Mouse (Mus musculus) midbrain, postnatal 0 days (tissue): Measurements from ENCODE around the gene Tomm40l. TPM values are rescaled to one million over a fixed set of nuclear protein-coding genes. Genes with fewer than 3 reads are reported as not detected.

Experiments
- ATAC-seq: fragments of 200-750 bp; cut with Nextera tagmentation; 2 replicates; pipeline ENCODE4 v1.8.0; 2017; ENCODE audit warnings: moderate number of reproducible peaks, mild to moderate bottlenecking, moderate TSS enrichment, moderate library complexity; ENCODE audit not compliant: low FRiP score
- DNase-seq: peaks from one replicate; pipeline ENCODE4 v3.0.0-alpha.2; 2015; ENCODE audit warnings: low spot score
- H3K27ac ChIP-seq: fragments of 300-500 bp; sonication (generic); 2 replicates; pipeline ENCODE4 v1.5.1; 2014; ENCODE audit warnings: low read depth, mild to moderate bottlenecking, low read length, mixed read lengths
- H3K27me3 ChIP-seq: fragments of 300-500 bp; sonication (generic); 2 replicates; pipeline ENCODE4 v1.6.1; 2014; ENCODE audit warnings: low read length, control low read depth, mixed read lengths; ENCODE audit not compliant: insufficient read depth
- H3K36me3 ChIP-seq: fragments of 300-500 bp; sonication (generic); 2 replicates; pipeline ENCODE4 v1.6.1; 2014; ENCODE audit warnings: low read length, control low read depth, mixed read lengths; ENCODE audit not compliant: insufficient read depth
- H3K4me1 ChIP-seq: fragments of 300-500 bp; sonication (generic); 2 replicates; pipeline ENCODE4 v1.6.1; 2014; ENCODE audit warnings: mild to moderate bottlenecking, control low read depth, antibody characterized with exemption, low read length, mixed read lengths; ENCODE audit not compliant: insufficient read depth
- H3K4me2 ChIP-seq: fragments of 300-500 bp; sonication (generic); 2 replicates; pipeline ENCODE4 v1.6.1; 2014; ENCODE audit warnings: low read depth, mild to moderate bottlenecking, low read length, mixed read lengths; ENCODE audit not compliant: poor library complexity, severe bottlenecking
- H3K4me3 ChIP-seq: fragments of 300-500 bp; sonication (generic); 2 replicates; pipeline ENCODE4 v1.5.1; 2014; ENCODE audit warnings: low read depth, mild to moderate bottlenecking, low read length, moderate library complexity
- H3K9ac ChIP-seq: fragments of 300-500 bp; sonication (generic); replicated peaks from 2 replicates; pipeline ENCODE4 v1.6.1; 2014; ENCODE audit warnings: mild to moderate bottlenecking, low read length, moderate library complexity, mixed read lengths; ENCODE audit not compliant: poor library complexity, severe bottlenecking
- H3K9me3 ChIP-seq: fragments of 300-500 bp; sonication (generic); 2 replicates; pipeline ENCODE4 v1.6.1; 2016; ENCODE audit warnings: low read length, control low read depth
- CTCF ChIP-seq: IDR thresholded peaks from 2 replicates; pipeline ENCODE4 v1.5.1; 2016; ENCODE audit warnings: antibody characterized with exemption, mild to moderate bottlenecking
- WGBS: fragments of 180-500 bp; shearing (Covaris S2); extraction: QIAGEN DNeasy Blood & Tissue Kit; methylation state at CpG from one replicate; pipeline ENCODE4 v1.1.7; 2014; 5-methylcytosine and 5-hydroxymethylcytosine counted together
- polyA plus RNA-seq: library from polyadenylated mRNA; unstranded; fragments of >200 nt; fragmentation: Nextera tagmentation; extraction: Ambion mirVana; gene quantifications from 2 replicates; pipeline ENCODE4 v1.2.1, GENCODE M21; 2015
- total RNA-seq: library from RNA; depleted of rRNA; stranded (reverse); fragments of >200 nt; gene quantifications from 2 replicates; pipeline ENCODE4 v1.2.3, GENCODE M21; 2014; rRNA removed

Tomm40l gene
- total RNA-seq (49.8 and 57.6 TPM in 2 replicates), polyA plus RNA-seq (33.9 and 44.6 TPM in 2 replicates)

DNA sequence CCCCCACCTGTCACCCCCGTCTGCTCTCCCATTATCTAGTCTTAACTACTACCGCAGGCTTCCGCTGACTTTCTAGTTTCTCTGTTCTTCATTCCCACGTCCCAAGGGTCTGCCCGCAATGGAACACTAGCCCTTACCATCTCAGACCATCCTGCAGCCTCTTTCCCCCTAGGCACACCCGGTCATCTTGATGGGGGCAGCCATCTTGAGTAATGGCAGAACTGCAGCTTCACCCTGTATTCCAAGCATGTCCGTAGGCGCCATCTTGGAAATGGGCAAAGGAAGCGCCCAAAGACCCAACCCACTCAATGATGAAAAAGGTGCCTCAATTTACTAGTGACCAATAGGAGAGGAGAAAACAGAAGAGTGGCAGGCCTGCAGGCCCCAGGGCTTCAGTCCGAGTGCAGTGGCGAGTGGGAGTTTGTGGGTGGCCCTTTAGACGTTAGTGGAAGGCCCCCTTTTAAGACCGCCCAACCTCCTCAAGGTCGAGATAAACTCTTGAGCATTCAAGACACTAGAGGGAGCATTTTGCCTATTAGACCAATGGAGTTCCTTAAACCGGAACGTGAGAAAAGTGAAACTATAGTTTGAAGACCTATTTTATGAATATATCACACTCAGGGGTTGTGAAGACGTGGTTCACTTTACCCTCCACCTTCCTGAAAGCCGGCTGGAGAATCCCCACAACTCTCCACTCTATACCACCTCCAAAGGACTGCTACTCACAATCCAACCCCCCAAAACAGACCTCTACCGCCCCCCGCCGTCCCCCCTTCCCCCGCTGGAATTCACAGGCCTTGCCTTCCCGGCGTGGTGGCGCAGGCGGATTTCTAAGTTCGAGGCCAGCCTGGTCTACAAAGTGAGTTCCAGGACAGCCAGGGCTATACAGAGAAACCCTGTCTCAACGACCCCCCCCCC, at the start of gene Tomm40l:
Gene Tomm40l, minus strand, starts transcription at position 277 of the 918 bp plus-strand sequence.
- DNase-seq, result peak; percentile 99
- 2% methylated on average over 28 of the region's 28 CpGs for WGBS
- peak; percentile 84 for TF ChIP-seq CTCF

DNA sequence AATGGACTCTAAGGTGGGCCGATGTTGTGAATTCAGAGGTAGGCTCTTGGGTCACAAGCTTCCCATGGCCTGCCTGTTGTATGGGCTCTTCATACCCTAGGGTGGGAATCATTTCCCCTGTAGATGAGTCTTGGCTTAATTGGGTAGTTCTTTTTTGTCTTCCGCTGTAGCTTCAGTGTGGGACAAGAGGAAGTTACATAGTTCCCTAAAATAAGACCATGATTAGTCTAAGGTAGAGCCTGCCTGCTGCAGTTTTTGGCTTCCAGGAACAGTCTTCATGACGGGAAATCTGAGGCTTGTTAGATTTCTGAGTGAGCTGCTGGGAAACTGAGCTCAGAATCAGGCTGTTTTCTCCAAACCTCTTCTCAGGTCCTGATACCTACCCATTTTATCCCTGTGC, 49.8 kb upstream of the Tomm40l start:
- H3K4me2 ChIP-seq, result peak overlapping the region; percentile 89; the same call in 1 of the 2 replicates
- no peak overlapping the region for H3K4me3 ChIP-seq
- no peaks in the 10 kb centered on the region for H3K9me3 ChIP-seq
- no peak overlapping the region for H3K9ac ChIP-seq
- no peaks in the 10 kb centered on the region for H3K27me3 ChIP-seq
- H3K4me1 ChIP-seq, result peaks cover 9% of the 10 kb centered on the region; the same call in 1 of the 2 replicates
- ATAC-seq, result no peak
- WGBS, result 92% methylated on average over 3 of the region's 3 CpGs
- TF ChIP-seq CTCF, result no peak
- H3K27ac ChIP-seq, result no peak overlapping the region
- DNase-seq, result no peak
- H3K36me3 ChIP-seq, result peaks cover 34% of the 10 kb centered on the region

More for the DNA sequence above, at the start of gene Tomm40l:
- peak within 1 kb of the TSS; percentile 60 for H3K4me3 ChIP-seq
- peak within 1 kb of the TSS; percentile 21; the same call in 1 of the 2 replicates for H3K27ac ChIP-seq
- H3K9me3 ChIP-seq, result no peaks in the 10 kb centered on the region
- H3K36me3 ChIP-seq, result peaks cover 23% of the 10 kb centered on the region; the same call in 1 of the 2 replicates
- H3K27me3 ChIP-seq, result no peaks in the 10 kb centered on the region
- peaks cover 6% of the 10 kb centered on the region for H3K4me1 ChIP-seq
- peak within 1 kb of the TSS; percentile 50 for H3K9ac ChIP-seq
- peak within 1 kb of the TSS; percentile 71 for H3K4me2 ChIP-seq
- peak; percentile 95 for ATAC-seq

DNA sequence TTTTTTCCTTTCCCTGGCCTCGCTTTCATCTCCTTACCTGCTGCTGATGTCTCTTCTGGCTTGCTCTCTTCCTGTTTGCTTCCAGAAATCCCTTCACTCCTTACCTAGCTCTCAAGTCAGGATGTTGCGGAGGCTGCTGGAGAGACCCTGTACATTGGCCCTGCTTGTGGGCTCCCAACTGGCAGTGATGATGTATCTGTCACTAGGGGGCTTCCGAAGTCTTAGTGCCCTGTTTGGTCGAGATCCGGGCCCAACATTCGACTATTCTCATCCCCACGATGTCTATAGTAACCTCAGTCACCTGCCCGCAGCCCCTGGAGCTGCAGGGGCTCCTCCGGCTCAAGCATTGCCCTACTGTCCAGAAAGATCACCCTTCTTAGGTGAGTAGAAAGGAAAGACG, 49.3 kb upstream of the Tomm40l start:
- Histone ChIP-seq H3K4me2 (peak overlapping the region; percentile 89), H3K4me1 (peaks cover 9% of the 10 kb centered on the region; the same call in 1 of the 2 replicates), H3K9ac (0 out of 2 replicates have a peak overlapping the region, but pooled peaks have one; percentile 13), H3K27ac (no peak overlapping the region), H3K36me3 (peaks cover 29% of the 10 kb centered on the region), H3K27me3 (no peaks in the 10 kb centered on the region), H3K9me3 (no peaks in the 10 kb centered on the region), H3K4me3 (no peak overlapping the region)
- 66% methylated on average over 10 of the region's 10 CpGs for WGBS
- no peak for TF ChIP-seq CTCF
- DNase-seq (no peak), ATAC-seq (no peak)

DNA sequence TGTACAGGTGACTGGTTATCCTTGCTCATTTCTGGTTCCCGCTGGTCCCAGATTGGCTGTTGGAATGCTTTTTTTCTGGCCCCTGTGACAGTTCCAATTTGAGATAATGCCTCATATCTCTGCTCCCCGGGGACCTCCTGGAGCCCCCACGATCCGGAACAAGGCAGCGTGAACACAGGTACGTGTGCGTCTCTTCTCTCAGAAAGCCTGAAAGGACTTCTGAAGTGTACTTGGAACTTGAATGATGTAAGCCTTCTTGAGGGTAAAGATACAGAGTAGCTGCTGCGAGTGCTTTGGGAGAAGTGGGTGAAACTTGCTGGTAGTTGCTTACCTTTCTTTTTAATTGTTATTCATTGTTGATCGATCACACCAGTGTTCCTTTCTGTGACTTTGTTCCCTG, 48.9 kb upstream of the Tomm40l start:
- no peak overlapping the region for H3K27ac ChIP-seq
- no peak for DNase-seq

DNA sequence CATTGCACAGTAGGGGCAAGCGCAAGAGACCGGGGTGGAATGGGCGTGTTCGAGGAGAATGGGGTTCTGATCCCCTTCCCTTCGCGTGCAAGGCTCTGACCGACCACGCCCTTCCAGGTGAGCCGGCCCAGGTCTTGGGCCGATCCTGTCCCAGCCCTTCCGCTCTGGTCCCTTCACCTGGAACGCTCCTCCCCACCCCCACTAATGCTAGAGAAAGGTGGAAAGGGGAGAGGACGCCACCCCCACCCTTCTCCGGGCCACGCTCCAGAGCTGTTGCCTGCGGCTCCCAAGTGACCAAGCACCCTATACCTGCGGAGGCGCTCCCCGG, 48.2 kb upstream of the Tomm40l start:
- Histone ChIP-seq H3K9ac (peak overlapping the region; percentile 82), H3K4me1 (peaks cover 9% of the 10 kb centered on the region; the same call in 1 of the 2 replicates), H3K36me3 (peaks cover 18% of the 10 kb centered on the region), H3K27me3 (no peaks in the 10 kb centered on the region), H3K4me3 (peak overlapping the region; percentile 87), H3K9me3 (no peaks in the 10 kb centered on the region), H3K4me2 (peak overlapping the region; percentile 89), H3K27ac (peak overlapping the region; percentile 55)
- ATAC-seq (peak; percentile 74), DNase-seq (no peak)
- WGBS, result under 1% methylated on average over 18 of the region's 19 CpGs
- no peak for TF ChIP-seq CTCF

More for the DNA sequence above, 48.9 kb upstream of the Tomm40l start:
- WGBS, result 50% methylated on average over 9 of the region's 9 CpGs
- H3K4me1 ChIP-seq, result peaks cover 9% of the 10 kb centered on the region; the same call in 1 of the 2 replicates
- H3K9me3 ChIP-seq, result no peaks in the 10 kb centered on the region
- H3K36me3 ChIP-seq, result peaks cover 25% of the 10 kb centered on the region
- no peaks in the 10 kb centered on the region for H3K27me3 ChIP-seq
- ATAC-seq, result no peak
- no peak for TF ChIP-seq CTCF
- H3K4me2 ChIP-seq, result peak overlapping the region; percentile 89
- peak overlapping the region; percentile 87 for H3K4me3 ChIP-seq
- peak overlapping the region; percentile 82; the same call in 1 of the 2 replicates for H3K9ac ChIP-seq
